Mouse (Mus musculus): Measurements from ENCODE around the gene Clstn1. TPM values are rescaled to one million over a fixed set of nuclear protein-coding genes. Genes with fewer than 3 reads are reported as not detected.
A peak's percentile ranks its signal among the peaks of the same experiment; 100 is the strongest.

Clstn1 gene
- polyA plus RNA-seq, 1 experiment, result 52.1 TPM

DNA sequence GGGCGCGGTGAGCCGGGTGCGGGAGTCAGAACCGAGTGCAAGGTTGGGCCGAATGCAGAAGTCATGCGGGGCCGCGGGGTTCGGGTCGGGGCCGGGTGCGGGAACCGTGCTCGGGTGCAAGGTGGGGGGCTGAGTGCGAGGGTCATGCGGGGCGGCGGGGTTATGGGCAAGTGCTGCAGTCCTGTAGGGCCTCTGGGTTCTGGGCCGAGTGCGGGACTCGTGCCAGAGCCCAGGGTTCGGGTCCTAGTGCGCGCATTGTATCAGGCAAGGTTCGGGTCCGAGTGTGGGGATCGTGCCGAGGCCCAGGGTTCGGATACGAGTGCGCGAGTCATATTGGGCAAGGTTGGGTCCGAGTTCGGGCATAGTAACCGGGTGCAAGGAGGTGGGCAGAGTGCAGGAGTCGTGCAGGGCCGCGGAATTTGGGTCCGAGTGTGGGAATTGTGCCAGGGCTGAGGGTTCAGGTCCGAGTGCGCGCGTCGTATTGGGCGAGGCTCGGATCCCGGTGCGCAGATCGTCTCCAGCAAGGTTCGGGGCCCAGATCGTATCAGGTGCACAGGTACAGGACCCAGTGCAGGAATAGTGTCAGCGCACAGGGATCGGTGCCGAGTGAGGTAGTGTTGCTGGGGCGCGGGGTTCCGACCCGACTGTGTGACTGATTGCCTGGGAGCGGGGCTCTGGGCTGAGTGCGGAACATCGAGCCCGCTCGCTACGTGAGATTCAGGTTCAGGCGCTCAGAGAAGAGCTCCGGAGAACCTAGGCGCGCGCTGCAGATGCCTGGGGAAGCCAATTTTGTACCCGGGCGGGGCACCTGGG lies 721 bp downstream of the Clstn1 start:
- Histone ChIP-seq H3K27me3 (ENCODE audit: control insufficient read depth, insufficient read depth, insufficient read length) (peaks cover 1% of the 10 kb centered on the region), H3ac (ENCODE audit: control insufficient read depth, insufficient read length) (peak overlapping the region; percentile 72), H3K4me3 (peak overlapping the region; percentile 55), H3K79me2 (ENCODE audit: control insufficient read depth, insufficient read depth) (peaks cover 29% of the 10 kb centered on the region), H3K36me3 (ENCODE audit: control insufficient read depth, insufficient read depth) (no peaks in the 10 kb centered on the region), H3K4me2 (ENCODE audit: low read depth) (peak overlapping the region; percentile 88)
- TF ChIP-seq E2F4 (IDR thresholded peaks at IDR 0.05; ENCODE audit: insufficient read depth) (no peak), MYOD1 (IDR thresholded peaks at IDR 0.05; ENCODE audit: control insufficient read depth in 1 of 3, insufficient read length in 2 of 3, low read depth in 2 of 3) (no peak), POLR2A (IDR thresholded peaks at IDR 0.05; ENCODE audit: insufficient read length, low read depth) (no peak), POLR2AphosphoS2 (IDR thresholded peaks at IDR 0.05; ENCODE audit: insufficient read length, low read depth) (no peak), REST (IDR thresholded peaks at IDR 0.05; ENCODE audit: insufficient read depth, insufficient read length) (no peak), MYOG (IDR thresholded peaks at IDR 0.05; ENCODE audit: control insufficient read depth in 1 of 3, insufficient read depth in 1 of 3, insufficient read length in 2 of 3, low read depth in 2 of 3) (no peak)

DNA sequence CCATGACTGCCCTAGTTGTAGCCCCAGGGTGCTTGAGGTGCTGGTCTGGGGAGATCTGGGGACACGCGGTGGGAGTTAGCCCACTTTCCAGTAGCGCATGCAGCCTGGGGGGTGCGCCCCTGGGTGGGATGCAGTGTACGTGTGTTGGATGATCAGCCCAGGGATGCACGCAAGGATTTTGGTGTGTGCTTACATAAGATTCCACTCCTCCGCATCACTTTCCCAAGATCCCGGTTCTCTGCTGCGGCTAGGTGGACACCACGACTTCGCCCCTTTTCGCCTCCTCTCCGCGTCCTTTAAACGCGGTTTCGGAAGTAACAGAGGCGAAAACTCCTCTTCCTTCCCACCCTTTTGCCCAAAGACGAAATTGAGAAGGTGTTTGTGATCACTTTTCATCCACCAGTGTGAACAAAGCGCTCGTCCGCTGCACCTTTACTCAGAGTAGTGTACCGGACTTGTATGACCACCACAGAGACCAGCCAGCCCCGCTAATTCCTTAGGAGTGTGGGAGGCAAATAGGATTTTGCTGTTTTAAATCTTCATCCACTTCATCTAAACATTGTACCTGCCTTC lies 1.4 kb downstream of the Clstn1 start:
- TF ChIP-seq MAX (IDR thresholded peaks at IDR 0.05; ENCODE audit: low read depth), result no peak
- TF ChIP-seq TCF3 (IDR thresholded peaks at IDR 0.05; ENCODE audit: insufficient read length, low read depth), result no peak
- TF ChIP-seq REST (IDR thresholded peaks at IDR 0.05; ENCODE audit: insufficient read depth, insufficient read length), result no peak
- no peak for TF ChIP-seq MYOD1 (IDR thresholded peaks at IDR 0.05; ENCODE audit: control insufficient read depth in 1 of 3, insufficient read length in 2 of 3, low read depth in 2 of 3)
- no peak for TF ChIP-seq MYOG (IDR thresholded peaks at IDR 0.05; ENCODE audit: control insufficient read depth in 1 of 3, insufficient read depth in 1 of 3, insufficient read length in 2 of 3, low read depth in 2 of 3)
- no peak for TF ChIP-seq POLR2AphosphoS2 (IDR thresholded peaks at IDR 0.05; ENCODE audit: insufficient read length, low read depth)
- TF ChIP-seq SRF (IDR thresholded peaks at IDR 0.05; ENCODE audit: control insufficient read depth, insufficient read length, low read depth), result no peak
- TF ChIP-seq USF1 (IDR thresholded peaks at IDR 0.05; ENCODE audit: low read depth), result no peak
- no peak for TF ChIP-seq CEBPB (IDR thresholded peaks at IDR 0.05; ENCODE audit: insufficient read depth, poor library complexity, severe bottlenecking)
- TF ChIP-seq TCF12 (IDR thresholded peaks at IDR 0.05; ENCODE audit: insufficient read depth, poor library complexity, severe bottlenecking), result no peak
- TF ChIP-seq POLR2A (IDR thresholded peaks at IDR 0.05; ENCODE audit: insufficient read length, low read depth), result no peak
- Histone ChIP-seq H3K79me2 (ENCODE audit: control insufficient read depth, insufficient read depth) (peaks cover 29% of the 10 kb centered on the region), H3K27me3 (ENCODE audit: control insufficient read depth, insufficient read depth, insufficient read length) (no peaks in the 10 kb centered on the region), H3K36me3 (ENCODE audit: control insufficient read depth, insufficient read depth) (no peaks in the 10 kb centered on the region), H3K4me3 (peak overlapping the region; percentile 55), H3ac (ENCODE audit: control insufficient read depth, insufficient read length) (peak overlapping the region; percentile 72), H3K4me2 (ENCODE audit: low read depth) (peak overlapping the region; percentile 88)

DNA sequence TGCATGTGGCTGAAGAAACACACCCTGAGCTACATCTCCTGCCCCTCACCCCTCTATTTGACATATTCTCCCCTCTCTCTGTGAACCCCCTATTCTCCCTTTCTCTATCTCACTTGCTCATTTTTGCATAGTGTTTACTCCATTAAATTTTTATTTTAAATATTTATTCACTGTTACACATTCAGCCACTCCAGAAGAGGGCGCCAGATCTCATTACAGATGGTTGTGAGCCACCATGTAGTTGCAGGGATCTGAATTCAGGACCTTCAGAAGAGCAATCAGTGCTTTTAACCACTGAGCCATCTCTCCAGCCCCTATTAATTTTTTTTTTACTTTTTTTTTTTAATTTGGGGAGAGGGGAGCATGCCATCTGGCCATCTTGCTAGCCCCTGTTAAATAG lies 3.9 kb downstream of the Clstn1 start:
- TF ChIP-seq MYOG (IDR thresholded peaks at IDR 0.05; ENCODE audit: control insufficient read depth in 1 of 3, insufficient read depth in 1 of 3, insufficient read length in 2 of 3, low read depth in 2 of 3), result no peak
- TF ChIP-seq CEBPB (IDR thresholded peaks at IDR 0.05; ENCODE audit: insufficient read depth, poor library complexity, severe bottlenecking), result no peak
- TF ChIP-seq USF1 (IDR thresholded peaks at IDR 0.05; ENCODE audit: low read depth), result no peak
- TF ChIP-seq TCF3 (IDR thresholded peaks at IDR 0.05; ENCODE audit: insufficient read length, low read depth), result no peak
- no peak for TF ChIP-seq SRF (IDR thresholded peaks at IDR 0.05; ENCODE audit: control insufficient read depth, insufficient read length, low read depth)
- TF ChIP-seq REST (IDR thresholded peaks at IDR 0.05; ENCODE audit: insufficient read depth, insufficient read length), result no peak
- no peak for TF ChIP-seq TCF12 (IDR thresholded peaks at IDR 0.05; ENCODE audit: insufficient read depth, poor library complexity, severe bottlenecking)
- TF ChIP-seq MAX (IDR thresholded peaks at IDR 0.05; ENCODE audit: low read depth), result no peak
- TF ChIP-seq POLR2A (IDR thresholded peaks at IDR 0.05; ENCODE audit: insufficient read length, low read depth), result no peak
- TF ChIP-seq MYOD1 (IDR thresholded peaks at IDR 0.05; ENCODE audit: control insufficient read depth in 1 of 3, insufficient read length in 2 of 3, low read depth in 2 of 3), result no peak
- no peak for TF ChIP-seq POLR2AphosphoS2 (IDR thresholded peaks at IDR 0.05; ENCODE audit: insufficient read length, low read depth)
- no peak for TF ChIP-seq E2F4 (IDR thresholded peaks at IDR 0.05; ENCODE audit: insufficient read depth)
- no peak overlapping the region for H3ac ChIP-seq (ENCODE audit: control insufficient read depth, insufficient read length)
- no peaks in the 10 kb centered on the region for H3K36me3 ChIP-seq (ENCODE audit: control insufficient read depth, insufficient read depth)
- no peak overlapping the region for H3K4me2 ChIP-seq (ENCODE audit: low read depth)
- H3K4me3 ChIP-seq, result no peak overlapping the region
- peaks cover 29% of the 10 kb centered on the region for H3K79me2 ChIP-seq (ENCODE audit: control insufficient read depth, insufficient read depth)
- no peaks in the 10 kb centered on the region for H3K27me3 ChIP-seq (ENCODE audit: control insufficient read depth, insufficient read depth, insufficient read length)

DNA sequence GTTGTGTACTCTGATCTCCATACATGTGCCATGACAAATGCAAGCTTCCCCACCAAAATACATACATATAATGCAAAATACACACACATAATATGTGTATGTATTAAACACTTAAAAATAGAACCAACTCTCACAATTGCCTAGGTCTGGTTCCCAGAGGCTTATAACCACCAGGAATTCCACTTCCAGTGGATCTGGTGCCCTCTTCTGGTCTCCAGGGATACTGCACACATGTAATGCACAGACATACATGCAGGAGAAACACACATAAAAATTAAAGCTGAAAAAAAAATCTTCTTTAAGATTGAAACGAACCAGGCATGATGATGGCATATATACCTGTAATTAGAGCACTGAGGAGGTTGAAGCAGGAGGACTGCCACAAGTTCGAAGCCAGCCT lies 5.2 kb downstream of the Clstn1 start:
- TF ChIP-seq POLR2A (IDR thresholded peaks at IDR 0.05; ENCODE audit: insufficient read length, low read depth) (no peak), MAX (IDR thresholded peaks at IDR 0.05; ENCODE audit: low read depth) (no peak), USF1 (IDR thresholded peaks at IDR 0.05; ENCODE audit: low read depth) (no peak), SRF (IDR thresholded peaks at IDR 0.05; ENCODE audit: control insufficient read depth, insufficient read length, low read depth) (no peak), TCF12 (IDR thresholded peaks at IDR 0.05; ENCODE audit: insufficient read depth, poor library complexity, severe bottlenecking) (no peak), POLR2AphosphoS2 (IDR thresholded peaks at IDR 0.05; ENCODE audit: insufficient read length, low read depth) (no peak), REST (IDR thresholded peaks at IDR 0.05; ENCODE audit: insufficient read depth, insufficient read length) (no peak), TCF3 (IDR thresholded peaks at IDR 0.05; ENCODE audit: insufficient read length, low read depth) (no peak), MYOG (IDR thresholded peaks at IDR 0.05; ENCODE audit: control insufficient read depth in 1 of 3, insufficient read depth in 1 of 3, insufficient read length in 2 of 3, low read depth in 2 of 3) (no peak), CEBPB (IDR thresholded peaks at IDR 0.05; ENCODE audit: insufficient read depth, poor library complexity, severe bottlenecking) (no peak), E2F4 (IDR thresholded peaks at IDR 0.05; ENCODE audit: insufficient read depth) (no peak), MYOD1 (IDR thresholded peaks at IDR 0.05; ENCODE audit: control insufficient read depth in 1 of 3, insufficient read length in 2 of 3, low read depth in 2 of 3) (no peak)
- H3K79me2 ChIP-seq (ENCODE audit: control insufficient read depth, insufficient read depth), result peaks cover 29% of the 10 kb centered on the region
- no peak overlapping the region for H3ac ChIP-seq (ENCODE audit: control insufficient read depth, insufficient read length)
- H3K4me3 ChIP-seq, result no peak overlapping the region
- no peaks in the 10 kb centered on the region for H3K27me3 ChIP-seq (ENCODE audit: control insufficient read depth, insufficient read depth, insufficient read length)
- no peaks in the 10 kb centered on the region for H3K36me3 ChIP-seq (ENCODE audit: control insufficient read depth, insufficient read depth)
- H3K4me2 ChIP-seq (ENCODE audit: low read depth), result no peak overlapping the region

Data from myocyte (in vitro differentiated cells).